Mouse (Mus musculus): ENCODE measurements at regions not wholly inside any gene's neighbourhood (a gene's known extent, or its start where the extent isn't known, plus 50 kb on each side); places are given as distances from the start of the nearest gene placed in this dataset.
A peak's percentile ranks its signal among the peaks of the same experiment; 100 is the strongest.

DNA sequence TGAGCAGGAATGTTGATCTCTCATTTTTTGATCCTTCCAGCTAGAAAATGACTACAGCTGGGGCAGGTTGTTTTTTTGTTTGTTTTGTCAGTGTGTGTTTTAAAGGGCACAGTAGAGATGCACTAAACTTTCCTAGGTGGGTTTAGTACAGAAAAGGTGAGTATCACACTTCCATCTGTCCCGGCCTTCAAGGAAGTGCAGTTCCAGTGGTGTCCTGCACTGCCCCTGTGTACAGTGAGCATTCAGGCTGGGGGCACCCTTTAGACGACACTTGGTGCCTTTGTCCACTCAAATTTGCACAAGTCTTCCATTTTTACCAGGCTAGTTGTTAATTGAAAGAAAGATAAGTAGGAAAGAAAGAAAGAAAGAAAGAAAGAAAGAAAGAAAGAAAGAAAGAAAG, 218.8 kb upstream of the Trib2 start:
- no peak for TF ChIP-seq GATA4 (IDR thresholded peaks at IDR 0.05; ENCODE audit: insufficient replicate concordance, low read length)

GRCm38 (mm10) chr12:16034691-16035515, 218.2 kb upstream of the Trib2 start:
- no peak for TF ChIP-seq GATA4 (IDR thresholded peaks at IDR 0.05; ENCODE audit: insufficient replicate concordance, low read length)

DNA sequence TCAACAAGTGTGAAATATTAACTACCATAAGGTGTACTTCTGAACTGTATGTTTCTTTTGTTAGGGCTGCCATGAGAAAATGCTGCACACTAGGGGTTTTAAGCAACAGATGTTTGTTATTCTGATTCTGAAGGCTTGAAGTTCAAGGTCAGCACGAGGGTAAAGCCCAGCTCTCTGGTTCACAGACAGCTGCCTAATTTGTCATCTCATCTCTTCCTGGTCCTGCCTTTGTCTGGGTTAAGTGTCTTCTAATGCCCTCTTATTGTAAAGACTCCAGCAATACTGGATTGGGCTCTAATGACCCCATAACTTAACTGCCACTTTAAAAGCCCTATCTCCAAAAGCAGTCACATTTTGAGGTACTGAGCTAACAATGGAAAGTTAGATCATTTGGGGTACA, 209.9 kb upstream of the Trib2 start:
- TF ChIP-seq GATA4 (IDR thresholded peaks at IDR 0.05; ENCODE audit: insufficient replicate concordance, low read length): no peak

DNA sequence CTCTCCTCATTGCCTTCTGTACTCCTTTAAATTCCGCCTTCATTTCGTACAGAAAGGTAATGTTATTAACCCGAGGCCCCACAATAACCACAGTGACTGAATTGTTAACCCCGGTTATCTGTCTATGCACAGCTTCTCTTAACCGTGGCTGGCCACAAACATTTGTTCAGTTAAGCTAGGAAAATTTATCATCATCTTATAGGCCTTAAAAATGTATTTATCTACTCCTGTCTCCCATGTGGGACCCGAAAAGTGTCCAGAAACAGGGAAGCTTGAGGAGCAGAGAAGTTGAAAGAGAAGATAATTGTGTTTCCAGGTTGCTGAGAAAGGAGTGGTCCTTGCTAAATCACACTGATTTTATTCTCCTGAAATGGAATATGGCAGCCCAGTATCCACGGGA, 206.6 kb upstream of the Trib2 start:
- no peak for TF ChIP-seq GATA4 (IDR thresholded peaks at IDR 0.05; ENCODE audit: insufficient replicate concordance, low read length)

GRCm38 (mm10) chr12:16021202-16021821, 204.6 kb upstream of the Trib2 start:
- 0 out of 2 replicates have a peak, but pooled peaks have one; percentile 13 for TF ChIP-seq GATA4 (IDR thresholded peaks at IDR 0.05; ENCODE audit: insufficient replicate concordance, low read length)

DNA sequence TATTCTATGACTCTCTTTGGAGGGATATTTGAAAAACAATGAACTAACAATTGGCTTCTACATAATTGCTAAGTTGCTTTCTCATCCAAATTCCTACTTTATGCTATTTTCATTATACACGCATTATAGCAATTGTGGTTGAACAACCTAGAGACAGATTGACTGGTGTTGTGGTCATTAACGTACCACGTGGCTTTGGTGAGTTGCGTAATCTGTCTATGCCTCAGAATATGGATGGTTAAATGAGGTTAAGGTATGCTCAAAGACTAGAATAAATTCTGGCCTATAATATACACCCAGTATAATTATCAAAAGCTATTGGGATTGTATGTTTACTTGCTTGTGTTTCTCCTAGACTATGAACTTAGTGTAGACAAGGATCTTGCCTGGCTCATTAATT, 201.5 kb upstream of the Trib2 start:
- no peak for TF ChIP-seq GATA4 (IDR thresholded peaks at IDR 0.05; ENCODE audit: insufficient replicate concordance, low read length)

DNA sequence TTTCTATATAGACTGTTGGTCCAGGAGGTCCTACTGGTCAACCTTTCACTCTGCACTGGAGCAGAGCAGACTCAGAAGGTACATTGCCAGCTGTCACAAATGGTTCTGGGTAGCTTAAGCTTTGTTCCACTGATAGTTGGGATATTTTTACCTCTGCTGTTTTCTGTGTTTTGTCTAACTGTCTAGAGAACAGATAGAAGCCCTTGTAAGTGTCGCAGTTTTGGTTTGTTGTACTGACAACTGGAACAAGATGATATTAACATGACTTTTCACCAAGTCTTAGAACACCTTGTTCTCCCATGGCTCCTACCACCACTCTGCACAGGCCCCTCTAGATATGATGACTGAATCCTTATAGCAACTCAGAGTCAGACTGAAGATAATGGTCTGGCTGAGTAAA, 199.9 kb upstream of the Trib2 start:
- no peak for TF ChIP-seq GATA4 (IDR thresholded peaks at IDR 0.05; ENCODE audit: insufficient replicate concordance, low read length)

DNA sequence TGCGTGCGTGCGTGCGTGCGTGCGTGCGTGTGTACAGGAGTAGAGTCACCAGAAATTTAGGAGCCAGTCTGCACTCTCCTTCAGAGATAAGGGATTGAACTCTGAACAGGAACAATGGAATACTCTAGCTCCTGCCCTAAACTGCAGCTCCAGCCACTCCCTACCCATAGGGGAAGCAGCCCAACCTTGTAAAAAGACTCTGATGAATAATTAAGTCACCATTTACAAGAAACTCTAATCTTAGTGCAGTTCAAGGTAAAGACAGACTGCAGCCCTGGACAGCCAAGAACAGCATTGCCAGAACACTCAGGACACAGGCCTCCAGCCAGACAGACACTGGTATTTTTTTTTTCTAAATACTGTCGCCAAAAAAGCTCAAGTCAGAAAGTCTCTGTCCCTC, 198.9 kb upstream of the Trib2 start:
- TF ChIP-seq GATA4 (IDR thresholded peaks at IDR 0.05; ENCODE audit: insufficient replicate concordance, low read length): no peak

GRCm38 (mm10) chr12:16014679-16015078, 198.0 kb upstream of the Trib2 start:
- no peak for TF ChIP-seq GATA4 (IDR thresholded peaks at IDR 0.05; ENCODE audit: insufficient replicate concordance, low read length)

DNA sequence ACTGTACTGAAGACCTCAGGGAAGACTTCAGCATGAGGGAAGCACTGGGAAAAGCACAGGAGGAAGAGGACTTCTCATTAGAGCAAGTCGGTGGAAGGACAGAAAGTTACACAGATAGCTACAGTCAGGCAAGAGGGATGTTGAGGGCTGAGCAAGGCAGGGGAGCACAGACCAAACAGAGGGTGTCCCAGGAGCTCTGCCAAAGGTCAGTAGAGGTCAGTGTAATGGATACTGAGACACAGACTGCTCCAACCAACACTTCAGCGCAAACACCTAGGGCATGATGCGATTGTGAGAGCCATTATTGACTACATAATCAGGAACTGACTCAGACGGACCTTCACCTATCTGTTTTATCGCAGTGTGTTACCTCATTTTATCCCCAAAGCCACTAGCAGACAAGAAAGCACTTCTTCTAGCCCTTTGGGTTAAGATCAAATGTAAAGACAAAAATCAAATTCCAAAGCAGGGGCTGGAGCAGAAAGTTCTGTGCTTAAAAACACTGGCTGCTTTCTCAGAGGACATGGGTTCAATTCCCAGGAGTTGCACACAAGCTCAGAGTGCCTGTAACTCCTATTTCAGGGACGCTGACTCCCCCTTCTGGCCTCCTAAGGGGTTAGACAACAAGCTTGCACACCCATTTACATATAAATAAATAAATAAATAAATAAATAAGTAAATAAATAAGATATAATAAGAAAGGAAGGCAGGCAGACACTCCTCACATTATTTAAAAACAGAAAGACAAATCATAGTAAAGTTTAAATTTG, 197.3 kb upstream of the Trib2 start:
- no peak for TF ChIP-seq GATA4 (IDR thresholded peaks at IDR 0.05; ENCODE audit: insufficient replicate concordance, low read length)

GRCm38 (mm10) chr12:16013354-16013753, 196.6 kb upstream of the Trib2 start:
- TF ChIP-seq GATA4 (IDR thresholded peaks at IDR 0.05; ENCODE audit: insufficient replicate concordance, low read length): no peak

DNA sequence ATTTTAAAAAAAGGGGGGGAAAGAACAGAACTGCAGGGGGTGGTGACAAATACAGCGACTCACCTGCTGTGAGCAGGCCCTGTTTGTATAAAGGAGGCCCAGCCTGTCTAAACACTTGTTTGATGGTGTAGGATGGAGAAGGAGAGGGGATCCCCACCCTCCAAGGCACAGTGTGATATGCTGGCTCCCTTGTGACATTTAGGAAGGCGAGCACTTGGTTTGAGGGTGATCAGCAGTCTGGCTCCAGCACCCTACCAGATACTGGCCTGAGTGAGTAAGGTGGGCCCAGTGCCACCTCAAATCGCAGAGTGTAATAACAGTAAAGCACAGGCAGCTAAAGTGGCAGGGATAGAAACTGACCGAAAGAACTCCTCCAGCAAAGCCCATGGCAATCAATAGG, 195.4 kb upstream of the Trib2 start:
- no peak for TF ChIP-seq GATA4 (IDR thresholded peaks at IDR 0.05; ENCODE audit: insufficient replicate concordance, low read length)

- TF ChIP-seq GATA4 (IDR thresholded peaks at IDR 0.05; ENCODE audit: insufficient replicate concordance, low read length): no peak
Observed at GRCm38 (mm10) chr12:16009822-16010620, 193.3 kb upstream of the Trib2 start.

GRCm38 (mm10) chr12:16008763-16009515, 192.2 kb upstream of the Trib2 start:
- 0 out of 2 replicates have a peak, but pooled peaks have one; percentile 37 for TF ChIP-seq GATA4 (IDR thresholded peaks at IDR 0.05; ENCODE audit: insufficient replicate concordance, low read length)

Data from liver, adult (tissue).